Mouse (Mus musculus): ENCODE measurements around the gene Gm20388.

The Gm20388 gene

GRCm38 (mm10) chr8:124348087-124348486 lies 4437.4 kb downstream of the Gm20388 start:
- no peak for DNase-seq (ENCODE audit: low spot score)

GRCm38 (mm10) chr8:124349663-124350062 lies 4439.0 kb downstream of the Gm20388 start:
- peak; percentile 85 for DNase-seq (ENCODE audit: low spot score)

- peak; percentile 36 for DNase-seq (ENCODE audit: low spot score)
These were observed 4441.0 kb downstream of the Gm20388 start for GRCm38 (mm10) chr8:124351636-124352035.

GRCm38 (mm10) chr8:124360911-124361310 lies 4450.3 kb downstream of the Gm20388 start:
- no peak for DNase-seq (ENCODE audit: low spot score)

GRCm38 (mm10) chr8:124361773-124362427 lies 4451.3 kb downstream of the Gm20388 start:
- no peak for DNase-seq (ENCODE audit: low spot score)

GRCm38 (mm10) chr8:124362589-124362988 lies 4451.9 kb downstream of the Gm20388 start:
- no peak for DNase-seq (ENCODE audit: low spot score)

- no peak for DNase-seq (ENCODE audit: low spot score)
These were observed 4452.7 kb downstream of the Gm20388 start for GRCm38 (mm10) chr8:124363337-124363736.

- DNase-seq (ENCODE audit: low spot score), result peak; percentile 78
These were observed 4457.6 kb downstream of the Gm20388 start for GRCm38 (mm10) chr8:124368213-124368612.

GRCm38 (mm10) chr8:124370422-124371183 lies 4460.0 kb downstream of the Gm20388 start:
- DNase-seq (ENCODE audit: low spot score), result peak; percentile 40

GRCm38 (mm10) chr8:124371410-124372123 lies 4460.9 kb downstream of the Gm20388 start:
- no peak for DNase-seq (ENCODE audit: low spot score)

- DNase-seq (ENCODE audit: low spot score), result no peak
These were observed 4463.1 kb downstream of the Gm20388 start for GRCm38 (mm10) chr8:124373753-124374152.

GRCm38 (mm10) chr8:124375168-124375567 lies 4464.5 kb downstream of the Gm20388 start:
- DNase-seq (ENCODE audit: low spot score), result no peak

GRCm38 (mm10) chr8:124375727-124376126 lies 4465.1 kb downstream of the Gm20388 start:
- DNase-seq (ENCODE audit: low spot score), result no peak

GRCm38 (mm10) chr8:124376406-124376805 lies 4465.8 kb downstream of the Gm20388 start:
- no peak for DNase-seq (ENCODE audit: low spot score)

- no peak for DNase-seq (ENCODE audit: low spot score)
These were observed 4468.6 kb downstream of the Gm20388 start for GRCm38 (mm10) chr8:124379289-124379688.

- no peak for DNase-seq (ENCODE audit: low spot score)
These were observed 4471.6 kb downstream of the Gm20388 start for GRCm38 (mm10) chr8:124382235-124382634.

GRCm38 (mm10) chr8:124384336-124384735 lies 4473.7 kb downstream of the Gm20388 start:
- DNase-seq (ENCODE audit: low spot score), result no peak

- DNase-seq (ENCODE audit: low spot score), result peak; percentile 41
These were observed 4475.7 kb downstream of the Gm20388 start for GRCm38 (mm10) chr8:124386225-124386899.

GRCm38 (mm10) chr8:124389495-124389894 lies 4478.9 kb downstream of the Gm20388 start:
- no peak for DNase-seq (ENCODE audit: low spot score)

- DNase-seq (ENCODE audit: low spot score), result peak; percentile 29
These were observed 4480.6 kb downstream of the Gm20388 start for GRCm38 (mm10) chr8:124391191-124391590.

- no peak for DNase-seq (ENCODE audit: low spot score)
These were observed 4481.8 kb downstream of the Gm20388 start for GRCm38 (mm10) chr8:124392271-124393012.

Measured in retina, embryonic 14.5 days (tissue).